Mouse (Mus musculus): ENCODE data around the gene Rcan2.

Rcan2 gene

GRCm38 (mm10) chr17:44076051-44076680 is 275.0 kb downstream of the Rcan2 start:
- no peak for DNase-seq (ENCODE audit: low spot score in 2 of 2)

GRCm38 (mm10) chr17:44077146-44077842 is 276.1 kb downstream of the Rcan2 start:
- no peak for DNase-seq (ENCODE audit: low spot score in 2 of 2)

- no peak for DNase-seq (ENCODE audit: low spot score in 2 of 2)
Observed at GRCm38 (mm10) chr17:44077843-44078160, 276.7 kb downstream of the Rcan2 start.

- DNase-seq (ENCODE audit: low spot score in 2 of 2), result peak; percentile 75 to 84
Observed at GRCm38 (mm10) chr17:44078631-44079350, 277.6 kb downstream of the Rcan2 start, which contains the start of gene Enpp5. Gene Enpp5, plus strand, starts transcription at chr17:44078813.

- DNase-seq (ENCODE audit: low spot score in 2 of 2), result no peak
Observed at GRCm38 (mm10) chr17:44083156-44083555, 282.0 kb downstream of the Rcan2 start.

- DNase-seq (ENCODE audit: low spot score in 2 of 2), result no peak
Observed at GRCm38 (mm10) chr17:44088226-44088625, 287.1 kb downstream of the Rcan2 start.

Measured in cerebellum, postnatal 4 days (tissue).